Mouse (Mus musculus): ENCODE results near the gene Olfr281. TPM values are rescaled to one million over a fixed set of nuclear protein-coding genes. Genes with fewer than 3 reads are reported as not detected.

Gene Olfr281
- total and polyA plus RNA-seq, 3 experiments = not detected

DNA sequence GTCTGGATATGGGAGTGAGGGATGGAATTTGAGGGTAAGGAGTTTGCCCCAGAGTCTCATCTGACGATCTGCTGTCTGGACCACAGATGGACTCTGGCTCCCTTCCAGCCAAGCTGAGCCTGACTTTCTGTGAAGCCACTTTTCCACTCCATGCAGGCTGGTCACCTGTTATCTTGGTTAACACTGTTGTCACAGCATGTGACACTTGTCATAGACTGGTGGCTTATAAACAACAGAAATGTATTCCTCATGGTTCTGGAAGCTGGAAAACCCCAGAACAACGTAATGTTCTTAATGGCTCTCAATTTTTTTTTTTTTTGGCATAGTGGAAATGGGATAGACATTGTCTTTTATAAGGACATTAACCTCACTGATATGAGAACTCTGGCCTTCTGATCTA lies 42.8 kb upstream of the Olfr281 start:
- H3K27ac ChIP-seq (ENCODE audit: insufficient read depth, low read depth) = no peak overlapping the region
- no peak for DNase-seq (ENCODE audit: extremely low read depth)
- H3K36me3 ChIP-seq (replicated peaks in 1 of 2; ENCODE audit: control insufficient read depth in 1 of 2, insufficient read depth in 1 of 2, low read length in 1 of 2) = no peaks in the 10 kb centered on the region
- dilution Hi-C loops (cut with MboI; ENCODE audit: extremely low pct_ligation_motif_present, extremely low pct_unique_long_range_greater_than_20kb, low sequenced_read_pairs) = no loop called here
- H3K4me1 ChIP-seq (ENCODE audit: control insufficient read depth in 1 of 2, insufficient read depth in 2 of 2) = peaks cover 0 to 8% of the 10 kb centered on the region in 2 experiments; a peak in 2 of 4 replicates
- peaks cover 10% of the 10 kb centered on the region for H3K9me3 ChIP-seq (replicated peaks; ENCODE audit: low read length)
- H3K79me2 ChIP-seq (replicated peaks; ENCODE audit: control insufficient read depth, extremely low read depth, insufficient read depth, poor library complexity, severe bottlenecking) = no peaks in the 10 kb centered on the region
- H3K9ac ChIP-seq (ENCODE audit: insufficient read depth, low read depth) = no peak overlapping the region
- no peak overlapping the region for H3K4me2 ChIP-seq (ENCODE audit: insufficient read depth, low read depth, poor library complexity, severe bottlenecking)
- no peak overlapping the region for H3K4me3 ChIP-seq (replicated peaks in 1 of 3; ENCODE audit: low read depth in 2 of 3, low read length in 2 of 3, poor library complexity in 1 of 3)
- TF ChIP-seq ZKSCAN1 (IDR thresholded peaks at IDR 0.05; ENCODE audit: borderline replicate concordance, low read depth, low read length) (no peak), PAX5 (IDR thresholded peaks at IDR 0.05; ENCODE audit: low read length) (no peak), MYC (IDR thresholded peaks at IDR 0.05; ENCODE audit: low read depth, low read length) (no peak), ZNF384 (IDR thresholded peaks at IDR 0.05; ENCODE audit: low read depth, low read length) (no peak), MEF2A (IDR thresholded peaks at IDR 0.05; ENCODE audit: borderline replicate concordance, low read depth, low read length) (no peak), RAD21 (IDR thresholded peaks at IDR 0.05; ENCODE audit: low read depth, low read length) (no peak), MAZ (IDR thresholded peaks at IDR 0.05; ENCODE audit: low read depth, low read length) (no peak), TBP (conservative IDR thresholded peaks at IDR 0.05; ENCODE audit: low read depth, low read length) (no peak), POLR2A (IDR thresholded peaks at IDR 0.05; ENCODE audit: low read depth, low read length) (no peak), BHLHE40 (IDR thresholded peaks at IDR 0.05; ENCODE audit: low read depth, low read length) (no peak), JUN (IDR thresholded peaks at IDR 0.05; ENCODE audit: insufficient read depth, low read depth, low read length) (no peak), CHD1 (IDR thresholded peaks at IDR 0.05; ENCODE audit: low read depth, low read length) (no peak), TCF12 (IDR thresholded peaks at IDR 0.05; ENCODE audit: low read depth, low read length) (no peak), ELF1 (IDR thresholded peaks at IDR 0.05; ENCODE audit: low read depth, low read length) (no peak), SIN3A (IDR thresholded peaks at IDR 0.05; ENCODE audit: low read length) (no peak), ETS1 (conservative IDR thresholded peaks at IDR 0.05; ENCODE audit: low read depth, low read length) (no peak), ZC3H11A (IDR thresholded peaks at IDR 0.05; ENCODE audit: low read depth, low read length) (no peak), POLR2AphosphoS2 (IDR thresholded peaks at IDR 0.05; ENCODE audit: low read depth, low read length) (no peak)
- in situ Hi-C loops (cut with MboI; ENCODE audit: low pct_ligation_motif_present, low pct_unique_long_range_greater_than_20kb, low sequenced_read_pairs) = loop anchor here (5.0 kb wide), 1 partner anchor 88 kb away; no protein-coding TSS in a partner anchor
- H3K27me3 ChIP-seq (replicated peaks) = peaks cover 19% of the 10 kb centered on the region

GRCm38 (mm10) chr15:98410249-98410648 lies 42.1 kb upstream of the Olfr281 start:
- dilution Hi-C loops (cut with MboI; ENCODE audit: extremely low pct_ligation_motif_present, extremely low pct_unique_long_range_greater_than_20kb, low sequenced_read_pairs) = no loop called here
- Histone ChIP-seq H3K27ac (ENCODE audit: insufficient read depth, low read depth) (no peak overlapping the region), H3K4me1 (ENCODE audit: control insufficient read depth in 1 of 2, insufficient read depth in 2 of 2) (peaks cover 0 to 12% of the 10 kb centered on the region in 2 experiments; a peak in 2 of 4 replicates), H3K4me3 (replicated peaks in 1 of 3; ENCODE audit: low read depth in 2 of 3, low read length in 2 of 3, poor library complexity in 1 of 3) (no peak overlapping the region), H3K27me3 (replicated peaks) (peaks cover 19% of the 10 kb centered on the region), H3K36me3 (replicated peaks in 1 of 2; ENCODE audit: control insufficient read depth in 1 of 2, insufficient read depth in 1 of 2, low read length in 1 of 2) (no peaks in the 10 kb centered on the region), H3K9ac (ENCODE audit: insufficient read depth, low read depth) (no peak overlapping the region), H3K4me2 (ENCODE audit: insufficient read depth, low read depth, poor library complexity, severe bottlenecking) (no peak overlapping the region), H3K79me2 (replicated peaks; ENCODE audit: control insufficient read depth, extremely low read depth, insufficient read depth, poor library complexity, severe bottlenecking) (no peaks in the 10 kb centered on the region), H3K9me3 (replicated peaks; ENCODE audit: low read length) (peaks cover 10% of the 10 kb centered on the region)
- no peak for DNase-seq (ENCODE audit: extremely low read depth)
- TF ChIP-seq MXI1 (IDR thresholded peaks at IDR 0.05; ENCODE audit: low read depth, low read length) = no peak
- TF ChIP-seq TBP (conservative IDR thresholded peaks at IDR 0.05; ENCODE audit: low read depth, low read length) = no peak
- no peak for TF ChIP-seq TCF12 (IDR thresholded peaks at IDR 0.05; ENCODE audit: low read depth, low read length)
- TF ChIP-seq PAX5 (IDR thresholded peaks at IDR 0.05; ENCODE audit: low read length) = no peak
- TF ChIP-seq KAT2A (IDR thresholded peaks at IDR 0.05; ENCODE audit: insufficient replicate concordance, low read length) = no peak
- TF ChIP-seq NRF1 (IDR thresholded peaks at IDR 0.05; ENCODE audit: low read depth, low read length) = no peak
- TF ChIP-seq RCOR1 (conservative IDR thresholded peaks at IDR 0.05; ENCODE audit: low read depth, low read length) = no peak
- no peak for TF ChIP-seq GABPA (IDR thresholded peaks at IDR 0.05; ENCODE audit: insufficient replicate concordance, low read depth, low read length)
- TF ChIP-seq NELFE (IDR thresholded peaks at IDR 0.05; ENCODE audit: low read depth, low read length) = no peak
- TF ChIP-seq MAZ (IDR thresholded peaks at IDR 0.05; ENCODE audit: low read depth, low read length) = no peak
- no peak for TF ChIP-seq RAD21 (IDR thresholded peaks at IDR 0.05; ENCODE audit: low read depth, low read length)
- TF ChIP-seq USF1 (IDR thresholded peaks at IDR 0.05; ENCODE audit: low read depth, low read length) = no peak
- in situ Hi-C loops (cut with MboI; ENCODE audit: low pct_ligation_motif_present, low pct_unique_long_range_greater_than_20kb, low sequenced_read_pairs) = loop anchor here (5.0 kb wide), 1 partner anchor 87 kb away; no protein-coding TSS in a partner anchor
